In genomic region chr11:119788488-119788887, GRCm38 (mm10) we compare ENCODE assay signal across 21 mouse cellular contexts.
DNase-seq lines count a peak whose midpoint lies in the region; ATAC-seq and TF ChIP-seq lines count a peak whose summit lies in the region.
"Had no signal": no experiment of that assay in that cellular context is flagged by ENCODE, and none has a peak within 500 bp of the region (broad histone marks: within the 10 kb centered on the region; RNA-seq: fewer than 3 reads in every experiment).

No protein-coding gene starts in this region.

- no peak for DNase-seq in left cerebral cortex, adult 2 months (ENCODE audit: extremely low spot score in 1 of 2, low spot score in 2 of 2)
- no peak for DNase-seq in left cerebral cortex, adult 11 months (ENCODE audit: low spot score)
- DNase-seq: cerebellum, adult 8-10 months; gastrocnemius, postnatal 25 days; kidney, adult 8-10 months; kidney, postnatal 25 days; layer of hippocampus, adult 9-11 months; liver, embryonic 13.5 days; right cerebral cortex, postnatal 14 days; thymus, adult 18-20 months had no signal

- no peak for ATAC-seq in hindbrain, embryonic 15.5 days (ENCODE audit: low FRiP score, low read depth)
- ATAC-seq in midbrain, embryonic 12.5 days (ENCODE audit: low FRiP score, low read depth) = no peak
- no peak for ATAC-seq in neural tube, embryonic 15.5 days (ENCODE audit: low FRiP score)
- no peak for ATAC-seq in intestine, embryonic 15.5 days
- ATAC-seq in erythroblast, adult 5-6 weeks (replicated peaks; ENCODE audit: low FRiP score, poor library complexity, severe bottlenecking) = no peak
- no peak for ATAC-seq in intestine, embryonic 16.5 days

- no peak overlapping the region for H3K4me2 ChIP-seq in hindbrain, embryonic 15.5 days
- no peak overlapping the region for H3K4me2 ChIP-seq in midbrain, embryonic 12.5 days (replicated peaks)
- H3K4me2 ChIP-seq in neural tube, embryonic 15.5 days = no peak overlapping the region
- H3K4me2 ChIP-seq in intestine, embryonic 15.5 days (replicated peaks) = no peak overlapping the region
- no peak overlapping the region for H3K4me2 ChIP-seq in intestine, embryonic 16.5 days (ENCODE audit: low read depth, low read length)
- H3K4me2 ChIP-seq: limb, embryonic 13.5 days; liver, embryonic 13.5 days; lung, embryonic 15.5 days; neural tube, embryonic 12.5 days; stomach, embryonic 15.5 days had no signal

- H3K36me3 ChIP-seq in hindbrain, embryonic 15.5 days = no peaks in the 10 kb centered on the region
- no peaks in the 10 kb centered on the region for H3K36me3 ChIP-seq in midbrain, embryonic 12.5 days
- no peaks in the 10 kb centered on the region for H3K36me3 ChIP-seq in neural tube, embryonic 15.5 days
- 0 out of 2 replicates have a peak, but pooled peaks cover 3% of the 10 kb centered on the region for H3K36me3 ChIP-seq in intestine, embryonic 15.5 days
- no peaks in the 10 kb centered on the region for H3K36me3 ChIP-seq in intestine, embryonic 16.5 days (ENCODE audit: control insufficient read depth, insufficient read depth, low read length)
- H3K36me3 ChIP-seq: lung, embryonic 15.5 days; neural tube, embryonic 12.5 days; stomach, embryonic 15.5 days had no signal

- H3K27me3 ChIP-seq in hindbrain, embryonic 15.5 days = no peaks in the 10 kb centered on the region
- no peaks in the 10 kb centered on the region for H3K27me3 ChIP-seq in midbrain, embryonic 12.5 days
- no peaks in the 10 kb centered on the region for H3K27me3 ChIP-seq in neural tube, embryonic 15.5 days (replicated peaks)
- H3K27me3 ChIP-seq in intestine, embryonic 15.5 days (replicated peaks) = no peaks in the 10 kb centered on the region
- H3K27me3 ChIP-seq in intestine, embryonic 16.5 days (replicated peaks; ENCODE audit: control insufficient read depth, insufficient read depth, low read length) = no peaks in the 10 kb centered on the region
- H3K27me3 ChIP-seq: limb, embryonic 13.5 days; liver, embryonic 13.5 days; lung, embryonic 15.5 days; neural tube, embryonic 12.5 days; stomach, embryonic 15.5 days had no signal

- intact Hi-C loops in left cerebral cortex, adult 2 months (cut with DNase I) = loop anchor here (10.0 kb wide), 1 partner anchor 284 kb away; no protein-coding TSS in a partner anchor

- TF ChIP-seq CTCF in left cerebral cortex, adult 2 months (IDR thresholded peaks at IDR 0.05) = no peak

- H3K4me3 ChIP-seq in left cerebral cortex, adult 2 months = no peak overlapping the region
- no peak overlapping the region for H3K4me3 ChIP-seq in hindbrain, embryonic 15.5 days
- H3K4me3 ChIP-seq in midbrain, embryonic 12.5 days = no peak overlapping the region
- H3K4me3 ChIP-seq in neural tube, embryonic 15.5 days (replicated peaks) = no peak overlapping the region
- no peak overlapping the region for H3K4me3 ChIP-seq in intestine, embryonic 15.5 days (replicated peaks)
- H3K4me3 ChIP-seq in intestine, embryonic 16.5 days (ENCODE audit: low read length) = no peak overlapping the region
- H3K4me3 ChIP-seq: erythroblast, embryonic 14.5 days; limb, embryonic 13.5 days; liver, embryonic 13.5 days; lung, embryonic 15.5 days; neural tube, embryonic 12.5 days; stomach, embryonic 15.5 days had no signal

- no peaks in the 10 kb centered on the region for H3K9me3 ChIP-seq in hindbrain, embryonic 15.5 days
- no peaks in the 10 kb centered on the region for H3K9me3 ChIP-seq in midbrain, embryonic 12.5 days
- no peaks in the 10 kb centered on the region for H3K9me3 ChIP-seq in neural tube, embryonic 15.5 days (replicated peaks)
- no peaks in the 10 kb centered on the region for H3K9me3 ChIP-seq in intestine, embryonic 15.5 days
- H3K9me3 ChIP-seq in intestine, embryonic 16.5 days (ENCODE audit: control insufficient read depth, low read length) = no peaks in the 10 kb centered on the region
- H3K9me3 ChIP-seq: limb, embryonic 13.5 days; liver, embryonic 13.5 days; lung, embryonic 15.5 days; neural tube, embryonic 12.5 days; stomach, embryonic 15.5 days had no signal

- H3K27ac ChIP-seq in left cerebral cortex, adult 2 months = peak overlapping the region; percentile 34; the same call in 1 of the 2 replicates
- H3K27ac ChIP-seq in hindbrain, embryonic 15.5 days (replicated peaks) = peak overlapping the region; percentile 86
- peak overlapping the region; percentile 77 for H3K27ac ChIP-seq in midbrain, embryonic 12.5 days (replicated peaks)
- peak overlapping the region; percentile 74 for H3K27ac ChIP-seq in neural tube, embryonic 15.5 days (replicated peaks)
- H3K27ac ChIP-seq in intestine, embryonic 15.5 days = no peak overlapping the region
- no peak overlapping the region for H3K27ac ChIP-seq in intestine, embryonic 16.5 days (ENCODE audit: low read length)
- H3K27ac ChIP-seq: limb, embryonic 13.5 days; liver, embryonic 13.5 days; lung, embryonic 15.5 days; neural tube, embryonic 12.5 days; stomach, embryonic 15.5 days had no signal

- peak overlapping the region; percentile 25; the same call in 1 of the 2 replicates for H3K9ac ChIP-seq in hindbrain, embryonic 15.5 days
- H3K9ac ChIP-seq in midbrain, embryonic 12.5 days (replicated peaks) = no peak overlapping the region
- H3K9ac ChIP-seq in neural tube, embryonic 15.5 days (replicated peaks) = no peak overlapping the region
- no peak overlapping the region for H3K9ac ChIP-seq in intestine, embryonic 15.5 days
- no peak overlapping the region for H3K9ac ChIP-seq in intestine, embryonic 16.5 days (ENCODE audit: low read depth, low read length)
- H3K9ac ChIP-seq: limb, embryonic 13.5 days; liver, embryonic 13.5 days; lung, embryonic 15.5 days; neural tube, embryonic 12.5 days; stomach, embryonic 15.5 days had no signal

- WGBS in hindbrain, embryonic 15.5 days = 33% methylated on average over 7 of the region's 7 CpGs
- WGBS in midbrain, embryonic 12.5 days = 51% methylated on average over 7 of the region's 7 CpGs
- WGBS in neural tube, embryonic 15.5 days = 25% methylated on average over 7 of the region's 7 CpGs
- 60% methylated on average over 7 of the region's 7 CpGs for WGBS in intestine, embryonic 15.5 days
- 55% methylated on average over 7 of the region's 7 CpGs for whole genome bisulfite sequencing in intestine, embryonic 16.5 days

- H3K4me1 ChIP-seq in hindbrain, embryonic 15.5 days (replicated peaks) = peaks cover 71% of the 10 kb centered on the region
- peaks cover 16% of the 10 kb centered on the region for H3K4me1 ChIP-seq in midbrain, embryonic 12.5 days
- peaks cover 64% of the 10 kb centered on the region for H3K4me1 ChIP-seq in neural tube, embryonic 15.5 days
- H3K4me1 ChIP-seq in intestine, embryonic 15.5 days (replicated peaks) = no peaks in the 10 kb centered on the region
- no peaks in the 10 kb centered on the region; the same call in 1 of the 2 replicates for H3K4me1 ChIP-seq in intestine, embryonic 16.5 days (ENCODE audit: control insufficient read depth, insufficient read depth, low read length)
- H3K4me1 ChIP-seq: liver, embryonic 13.5 days had no signal

Comparison
In these comparisons a context has a peak if more than half of its experiments do, and no peak if none do; other contexts are left out.
1. H3K27ac ChIP-seq: peak in left cerebral cortex, adult 2 months (single experiment), hindbrain, embryonic 15.5 days (single experiment), midbrain, embryonic 12.5 days (single experiment) and neural tube, embryonic 15.5 days (single experiment); none in intestine, embryonic 15.5 days (single experiment) and intestine, embryonic 16.5 days (single experiment).